Mouse (Mus musculus) neutrophil, adult 59 days (primary cell): ENCODE data around the gene Dnaaf2. TPM values are rescaled to one million over a fixed set of nuclear protein-coding genes. Genes with fewer than 3 reads are reported as not detected.

Experiments
- total RNA-seq, 2 experiments: library from RNA; stranded (reverse); gene quantifications; 1 replicate in 1 of 2; 2 replicates in 1 of 2; pipeline ENCODE4 v1.2.4; 2023

The Dnaaf2 gene
- 1 to 10 TPM in 1 of 2 experiments, under 1 TPM in 1; 0.82 to 2.5 TPM for total RNA-seq

GRCm38 (mm10) chr12:69198164-69198535, at the start of gene Dnaaf2:
Dnaaf2 (minus strand) TSS chr12:69198429.

DNA sequence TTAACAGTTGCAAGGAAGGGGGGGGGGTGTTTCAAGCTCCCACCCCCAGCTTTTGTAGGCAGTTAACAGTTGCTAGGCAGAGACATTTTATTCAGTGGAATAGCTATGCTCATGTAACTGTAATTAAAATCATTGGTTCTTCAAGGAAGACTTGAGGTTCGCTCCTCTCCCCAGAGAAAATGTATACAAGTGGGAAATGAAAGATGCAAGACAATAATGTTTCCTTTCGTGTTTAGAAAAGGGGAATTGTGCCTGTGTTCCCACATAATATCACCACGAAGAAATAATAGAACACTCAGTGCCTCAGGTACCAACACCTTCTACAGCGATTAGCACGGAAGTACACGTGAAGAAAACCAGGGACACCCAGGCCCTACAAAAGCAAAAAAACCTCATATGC, 42.6 kb upstream of the Dnaaf2 start, which contains the start of gene Klhdc1:
Klhdc1 (plus strand) TSS at position 301 of the 400 bp plus-strand sequence.

GRCm38 (mm10) chr12:69227776-69228466, 29.7 kb upstream of the Dnaaf2 start, which contains the start of gene Pole2:
Pole2 (minus strand) TSS chr12:69228195.

DNA sequence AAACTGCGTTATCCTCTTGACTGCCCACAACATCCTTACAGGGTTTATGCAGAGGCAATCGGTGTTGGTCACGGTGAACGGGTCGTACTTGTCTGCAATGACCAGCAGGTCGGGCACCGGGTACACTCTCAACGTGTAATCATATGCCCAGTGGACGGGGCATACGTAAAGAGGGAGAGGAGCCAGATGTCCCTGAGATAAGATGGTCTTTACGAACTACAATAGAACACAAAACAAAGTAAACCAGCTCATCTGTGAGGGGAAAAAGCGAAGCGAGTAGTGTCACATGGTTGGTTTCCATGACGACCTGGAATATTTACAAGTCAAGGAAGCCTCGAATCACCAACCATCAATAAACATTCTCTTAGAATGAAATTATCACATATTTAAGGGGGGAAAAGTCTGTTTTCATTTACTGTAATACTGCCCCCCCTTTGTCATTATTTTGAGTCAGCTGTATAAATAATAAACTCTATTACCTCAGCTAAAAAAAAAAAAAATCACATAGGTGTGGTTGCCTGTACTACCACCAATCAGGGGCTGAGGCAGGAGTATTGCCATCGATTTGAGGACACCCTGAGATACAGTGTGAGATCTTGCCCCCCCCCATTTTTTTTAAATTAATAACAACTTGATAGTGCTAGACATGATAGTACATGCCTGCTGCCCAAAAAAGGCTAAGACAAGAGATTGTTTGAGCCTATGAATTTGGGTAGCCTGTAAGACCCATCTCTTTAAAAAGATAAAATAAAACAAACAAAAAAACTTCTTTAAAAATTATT, 6.0 kb upstream of the Dnaaf2 start, which contains the start of gene Gm49384:
Gm49384 (minus strand) TSS at position 216 of the 782 bp plus-strand sequence.

DNA sequence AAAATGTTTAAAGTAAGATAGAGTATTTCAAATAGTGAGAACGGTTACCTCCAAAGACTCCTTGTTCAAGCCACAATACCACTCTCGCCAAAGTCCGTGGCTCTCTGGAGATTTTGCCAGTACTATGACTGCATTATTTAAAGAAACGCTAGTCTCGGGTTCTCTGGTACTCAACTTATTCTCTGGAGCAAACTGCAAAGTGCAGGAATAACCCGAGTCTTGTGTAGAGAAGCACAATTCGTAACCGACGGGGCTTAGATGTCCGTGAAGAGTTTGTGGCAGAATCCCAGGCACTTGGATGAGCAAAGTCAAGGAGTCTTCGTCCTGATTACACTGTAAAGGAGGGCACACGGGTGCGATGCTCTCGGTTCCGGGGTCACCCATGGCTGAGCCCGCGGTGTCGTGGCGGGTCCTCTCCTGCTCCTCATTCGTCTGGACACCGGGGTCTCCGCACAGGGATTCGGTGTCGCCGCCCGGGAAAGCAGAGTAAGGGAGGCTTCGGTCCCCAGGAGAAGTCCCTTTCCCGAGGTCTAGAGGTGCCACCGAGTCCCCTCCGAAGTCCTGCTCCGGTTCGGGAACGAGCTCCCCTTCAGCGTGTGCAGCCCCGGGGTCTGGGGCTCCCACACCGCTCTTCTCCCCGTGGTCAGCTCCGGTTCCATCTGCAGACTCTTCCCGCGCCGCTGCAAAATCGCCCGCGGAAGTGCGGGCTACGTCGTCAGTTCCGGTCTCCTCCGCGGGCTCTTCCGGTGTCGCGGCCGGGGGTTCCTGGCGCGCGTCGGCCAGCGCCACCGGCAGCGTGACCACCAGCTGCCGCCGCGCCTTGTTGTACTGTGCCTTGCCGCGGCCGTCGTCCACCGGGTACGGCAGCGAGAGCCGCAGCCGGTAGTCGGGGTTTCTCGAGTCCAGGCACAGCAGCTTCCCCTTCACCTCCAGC, 1.5 kb downstream of the Dnaaf2 start, which contains the start of gene Gm49383:
Gm49383 (minus strand) TSS at position 661 of the 934 bp plus-strand sequence.

DNA sequence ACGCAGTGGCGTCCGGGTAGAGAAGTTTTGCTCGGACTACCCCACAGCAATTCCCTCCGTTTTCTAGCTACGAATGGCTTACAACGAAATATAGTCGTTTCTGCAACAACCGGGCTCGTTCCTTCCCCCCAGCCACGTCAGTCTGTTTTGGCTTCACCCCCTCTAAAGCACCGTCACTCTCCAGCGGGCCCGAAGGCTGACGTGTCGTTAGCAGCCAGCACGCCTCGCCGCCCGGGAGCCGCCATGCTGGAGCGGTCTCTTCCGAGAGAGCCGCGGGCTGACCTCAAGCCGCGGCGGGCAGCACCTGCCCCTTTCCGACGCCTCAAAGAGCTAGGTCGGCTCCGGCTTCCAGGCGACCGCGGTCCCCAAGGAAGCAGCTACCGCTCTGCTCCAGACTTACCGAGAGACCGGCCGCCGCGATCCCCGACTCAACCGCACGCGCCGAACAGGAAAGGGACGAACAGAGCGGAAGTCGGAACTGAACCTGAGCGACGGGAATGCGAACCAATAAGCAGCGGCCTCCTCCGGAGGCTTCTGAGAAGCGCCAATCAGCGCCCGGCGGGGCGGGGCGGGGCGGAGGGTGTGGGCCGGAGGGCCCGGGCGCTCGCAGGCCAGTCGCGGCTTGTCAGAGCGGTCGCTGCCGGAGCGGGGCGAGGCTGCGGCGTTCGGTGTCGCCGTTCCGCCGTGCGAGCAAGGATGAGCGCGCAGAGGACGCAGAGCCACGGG, 14.5 kb downstream of the Dnaaf2 start, which contains the start of the genes Rpl36al and Mgat2:
Rpl36al (minus strand) TSS at position 501 of the 726 bp plus-strand sequence.
Mgat2 (plus strand) TSS at position 575 of the 726 bp plus-strand sequence.

GRCm38 (mm10) chr12:69168461-69169106, 29.6 kb downstream of the Dnaaf2 start, which contains the start of gene Lrr1:
Lrr1 (plus strand) TSS chr12:69168814.

DNA sequence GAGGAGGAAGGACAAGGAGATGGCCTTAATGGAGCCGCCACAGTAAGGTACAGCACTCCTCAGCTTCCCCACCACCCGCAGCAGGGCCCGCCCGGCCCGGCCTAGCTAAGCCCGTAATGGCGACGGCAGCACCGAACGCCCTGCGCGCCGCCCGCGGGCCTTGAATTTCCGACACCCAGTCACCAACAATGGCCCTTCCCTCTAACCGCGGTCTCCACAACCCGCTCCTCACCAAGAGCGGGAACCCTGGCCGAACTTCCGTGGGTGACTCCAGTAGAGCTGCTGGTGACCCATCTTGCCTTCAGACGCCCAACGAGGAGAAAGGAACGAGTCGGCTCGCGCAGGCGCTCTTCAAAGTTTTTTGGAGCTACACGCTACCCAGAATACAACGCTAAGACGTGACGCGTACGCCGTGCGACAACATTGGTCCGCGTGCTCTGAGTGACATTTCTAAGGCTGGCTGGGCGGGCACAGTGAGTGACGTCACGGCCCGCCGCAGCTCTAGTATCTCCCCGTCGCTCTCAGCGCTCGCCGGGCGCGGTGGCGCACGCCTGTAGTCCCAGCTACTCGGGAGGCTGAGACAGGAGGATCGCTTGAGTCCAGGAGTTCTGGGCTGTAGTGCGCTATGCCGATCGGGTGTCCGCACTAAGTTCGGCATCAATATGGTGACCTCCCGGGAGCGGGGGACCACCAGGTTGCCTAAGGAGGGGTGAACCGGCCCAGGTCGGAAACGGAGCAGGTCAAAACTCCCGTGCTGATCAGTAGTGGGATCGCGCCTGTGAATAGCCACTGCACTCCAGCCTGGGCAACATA, 39.3 kb downstream of the Dnaaf2 start, which contains the start of gene Rps29:
Rps29 (minus strand) TSS at position 422 of the 813 bp plus-strand sequence.

Other genes with a start within 250 kb of the Dnaaf2 start
- 1,000 to 10,000 TPM; 1,464 to 1,683 TPM for gene Rps29, start 39.2 kb downstream of the Dnaaf2 start, total RNA-seq
- gene Lrr1, start 29.6 kb downstream of the Dnaaf2 start, total RNA-seq: 1 to 10 TPM; 4.1 to 5.5 TPM
- 100 to 1,000 TPM; 209 to 241 TPM for gene Rpl36al, start 14.3 kb downstream of the Dnaaf2 start, total RNA-seq
- 10 to 100 TPM; 27.9 to 31.4 TPM for gene Mgat2, start 14.3 kb downstream of the Dnaaf2 start, total RNA-seq
- gene Gm49383, start 1.3 kb downstream of the Dnaaf2 start, total RNA-seq: 1 to 10 TPM; 3.9 to 7.7 TPM
- gene Gm49384, start 5.8 kb upstream of the Dnaaf2 start, total RNA-seq: 1 to 10 TPM; 4.4 to 6.1 TPM
- 1 to 10 TPM; 8.2 to 8.4 TPM for gene Pole2, start 29.8 kb upstream of the Dnaaf2 start, total RNA-seq
- 1 to 10 TPM in 1 of 2 experiments, under 1 TPM in 1; 0.64 to 1.0 TPM for gene Klhdc1, start 42.7 kb upstream of the Dnaaf2 start, total RNA-seq
- 10 to 100 TPM; 21.0 to 24.6 TPM for gene Klhdc2, start 98.3 kb upstream of the Dnaaf2 start, total RNA-seq
- gene Nemf, start 158.7 kb upstream of the Dnaaf2 start, total RNA-seq: 10 to 100 TPM; 31.1 to 40.9 TPM
- gene Arf6, start 173.7 kb upstream of the Dnaaf2 start, total RNA-seq: 100 to 1,000 TPM; 134 to 152 TPM
- under 1 TPM; 0.62 to 0.66 TPM for gene Gm9887, start 174.0 kb upstream of the Dnaaf2 start, total RNA-seq